Mouse (Mus musculus) ES-Bruce4 (cell line): Measurements from ENCODE around the gene Rbsn. TPM values are rescaled to one million over a fixed set of nuclear protein-coding genes. Genes with fewer than 3 reads are reported as not detected.

ENCODE experiments used
- H3K27ac ChIP-seq: 2 replicates; pipeline ENCODE4 v1.5.1; 2012; ENCODE audit warnings: low read length, inconsistent platforms; ENCODE audit not compliant: insufficient read depth
- H3K27me3 ChIP-seq: 2 replicates; pipeline ENCODE4 v1.6.1; 2012; ENCODE audit warnings: mild to moderate bottlenecking, low read length, inconsistent platforms; ENCODE audit not compliant: control insufficient read depth, poor library complexity, insufficient read depth, severe bottlenecking
- H3K36me3 ChIP-seq: 2 replicates; pipeline ENCODE4 v1.6.1; 2012; ENCODE audit warnings: inconsistent platforms, mild to moderate bottlenecking, low read length, moderate library complexity; ENCODE audit not compliant: control insufficient read depth, poor library complexity, insufficient read depth, severe bottlenecking
- H3K4me1 ChIP-seq: one replicate; pipeline ENCODE4 v1.8.1; 2011; ENCODE audit warnings: low read length; ENCODE audit not compliant: control insufficient read depth, insufficient read depth
- H3K4me3 ChIP-seq: 2 replicates; pipeline ENCODE4 v1.5.1; 2011; ENCODE audit warnings: low read depth, mild to moderate bottlenecking, low read length
- H3K9ac ChIP-seq: 2 replicates; pipeline ENCODE4 v1.6.1; 2012; ENCODE audit warnings: low read depth, mild to moderate bottlenecking, inconsistent platforms; ENCODE audit not compliant: poor library complexity, severe bottlenecking
- H3K9me3 ChIP-seq: replicated peaks from 2 replicates; pipeline ENCODE4 v1.6.1; 2012; ENCODE audit warnings: mild to moderate bottlenecking, low read length, inconsistent platforms; ENCODE audit not compliant: control insufficient read depth, poor library complexity, insufficient read depth, severe bottlenecking
- CTCF ChIP-seq: IDR thresholded peaks from one replicate; pipeline ENCODE4 v1.8.1; 2011; ENCODE audit warnings: low read depth, low read length
- EP300 ChIP-seq: IDR thresholded peaks from 2 replicates; pipeline ENCODE4 v1.6.1; 2011; ENCODE audit warnings: low read depth, low read length; ENCODE audit not compliant: insufficient read depth
- POLR2A ChIP-seq: IDR thresholded peaks from one replicate; pipeline ENCODE4 v1.8.1; 2011; ENCODE audit warnings: low read length; ENCODE audit not compliant: insufficient read depth
- polyA plus RNA-seq: library from polyadenylated mRNA; stranded (reverse); fragments of >200 nt; gene quantifications from 2 replicates; pipeline ENCODE4 v1.2.4, GENCODE M21; 2011; ENCODE audit warnings: low read depth; ENCODE audit not compliant: missing spikeins, insufficient read depth, insufficient read length

Rbsn gene
- polyA plus RNA-seq, 1 experiment = 16.7 TPM

GRCm38 (mm10) chr6:92214055-92214772 is 511 bp downstream of the Rbsn start:
- H3K36me3 ChIP-seq = no peaks in the 10 kb centered on the region
- H3K9ac ChIP-seq = peak overlapping the region; percentile 87
- no peak for TF ChIP-seq EP300
- no peak for TF ChIP-seq CTCF
- no peak for TF ChIP-seq POLR2A
- H3K4me3 ChIP-seq = peak overlapping the region; percentile 99
- no peaks in the 10 kb centered on the region for H3K9me3 ChIP-seq
- H3K27ac ChIP-seq = no peak overlapping the region
- no peaks in the 10 kb centered on the region for H3K27me3 ChIP-seq
- H3K4me1 ChIP-seq = no peaks in the 10 kb centered on the region

- Histone ChIP-seq H3K27me3 (no peaks in the 10 kb centered on the region), H3K4me3 (no peak overlapping the region), H3K36me3 (peaks cover 26% of the 10 kb centered on the region), H3K9me3 (no peaks in the 10 kb centered on the region), H3K27ac (no peak overlapping the region), H3K4me1 (no peaks in the 10 kb centered on the region), H3K9ac (no peak overlapping the region)
- no peak for TF ChIP-seq CTCF
- no peak for TF ChIP-seq POLR2A
- no peak for TF ChIP-seq EP300
Observed at GRCm38 (mm10) chr6:92199414-92199813, 15.3 kb downstream of the Rbsn start.

- no peak for TF ChIP-seq POLR2A
- TF ChIP-seq CTCF = peak; percentile 1
- Histone ChIP-seq H3K4me1 (no peaks in the 10 kb centered on the region), H3K4me3 (peak overlapping the region; percentile 74), H3K27me3 (no peaks in the 10 kb centered on the region), H3K9me3 (no peaks in the 10 kb centered on the region), H3K9ac (peak overlapping the region; percentile 49), H3K27ac (no peak overlapping the region), H3K36me3 (no peaks in the 10 kb centered on the region)
Observed at GRCm38 (mm10) chr6:92184178-92184577, 30.5 kb downstream of the Rbsn start.

DNA sequence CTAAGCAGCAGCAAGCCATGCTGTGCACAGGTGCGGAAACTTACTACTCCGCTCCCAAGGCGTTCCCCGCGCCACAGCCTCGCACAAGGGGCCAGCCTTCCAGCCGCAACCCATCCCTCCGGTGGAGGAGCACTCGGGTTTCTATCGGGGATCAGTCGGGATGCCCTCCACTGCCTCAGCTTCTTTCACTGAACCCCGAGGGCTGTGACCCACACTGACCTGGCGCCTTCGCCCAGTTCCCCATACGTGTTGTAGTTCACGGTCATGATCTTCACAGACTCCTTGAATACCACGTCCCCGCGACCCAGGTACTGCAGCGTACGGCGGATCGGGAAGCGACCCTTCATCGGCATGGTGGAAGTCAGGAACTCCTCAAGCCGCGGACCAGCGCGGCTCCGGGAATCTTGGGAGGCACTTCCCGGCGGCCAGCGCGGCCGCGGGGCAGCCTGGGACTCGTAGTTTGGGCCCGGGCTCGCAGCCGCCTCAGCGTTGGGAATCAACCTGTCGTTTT is 31.0 kb downstream of the Rbsn start, which contains the start of gene Mrps25:
Gene Mrps25, minus strand, starts transcription at position 413 of the 511 bp plus-strand sequence.
- TF ChIP-seq EP300 (no peak), POLR2A (peak; percentile 94), CTCF (no peak)
- H3K4me3 ChIP-seq = peak within 1 kb of the TSS; percentile 78
- no peaks in the 10 kb centered on the region for H3K36me3 ChIP-seq
- H3K9ac ChIP-seq = peak within 1 kb of the TSS; percentile 49
- H3K9me3 ChIP-seq = no peaks in the 10 kb centered on the region
- no peaks in the 10 kb centered on the region for H3K4me1 ChIP-seq
- H3K27ac ChIP-seq = no peak within 1 kb of the TSS
- H3K27me3 ChIP-seq = no peaks in the 10 kb centered on the region

- Histone ChIP-seq H3K9me3 (no peaks in the 10 kb centered on the region), H3K27ac (no peak overlapping the region), H3K27me3 (no peaks in the 10 kb centered on the region), H3K4me3 (no peak overlapping the region), H3K9ac (no peak overlapping the region), H3K36me3 (peaks cover 35% of the 10 kb centered on the region), H3K4me1 (no peaks in the 10 kb centered on the region)
- no peak for TF ChIP-seq POLR2A
- TF ChIP-seq CTCF = no peak
Observed at GRCm38 (mm10) chr6:92176450-92176849, 38.3 kb downstream of the Rbsn start.

DNA sequence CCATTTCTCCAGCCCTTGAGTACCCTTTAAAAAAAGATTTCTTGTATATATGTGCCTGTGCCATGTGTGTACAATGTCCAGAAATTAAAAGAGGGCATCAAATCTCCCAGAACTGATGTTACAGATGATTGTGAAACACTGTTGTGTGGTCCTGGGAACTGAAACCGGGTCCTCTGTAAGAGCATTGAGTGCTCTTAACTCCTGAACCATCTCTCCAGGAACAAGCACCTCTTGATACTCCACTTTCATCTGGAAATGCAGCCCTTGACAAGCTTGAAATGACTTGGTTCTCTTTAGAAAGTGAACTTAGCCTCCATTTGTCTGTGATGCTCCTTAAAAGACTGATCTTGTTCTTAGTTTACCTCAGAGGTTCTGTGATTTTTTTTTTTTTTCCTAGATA is 52.0 kb downstream of the Rbsn start:
- peaks cover 79% of the 10 kb centered on the region for H3K36me3 ChIP-seq
- TF ChIP-seq CTCF (no peak), POLR2A (no peak), EP300 (no peak)

More for the DNA sequence above, 52.0 kb downstream of the Rbsn start:
- Histone ChIP-seq H3K27me3 (no peaks in the 10 kb centered on the region), H3K4me1 (no peaks in the 10 kb centered on the region), H3K9me3 (no peaks in the 10 kb centered on the region), H3K9ac (no peak overlapping the region), H3K4me3 (no peak overlapping the region), H3K27ac (no peak overlapping the region)
